Mouse (Mus musculus) adrenal gland, adult 2 months (tissue): Measurements from ENCODE around the gene Ccdc88c. TPM values are rescaled to one million over a fixed set of nuclear protein-coding genes. Genes with fewer than 3 reads are reported as not detected.

Experiments
- DNase-seq: peaks from one replicate; pipeline ENCODE4 v3.0.0; 2021
- polyA plus RNA-seq: library from polyadenylated mRNA; depleted of rRNA; stranded (reverse); fragments of >200 nt; gene quantifications from 2 replicates; pipeline ENCODE4 v1.2.3, GENCODE M21; 2012
- total RNA-seq, 2 experiments: library from RNA; stranded (reverse); gene quantifications; 2 replicates each; pipeline ENCODE4 v1.2.3; 2021

Ccdc88c gene
- total and polyA plus RNA-seq, 3 experiments: 1.3 to 2.2 (median 1.8) TPM

DNA sequence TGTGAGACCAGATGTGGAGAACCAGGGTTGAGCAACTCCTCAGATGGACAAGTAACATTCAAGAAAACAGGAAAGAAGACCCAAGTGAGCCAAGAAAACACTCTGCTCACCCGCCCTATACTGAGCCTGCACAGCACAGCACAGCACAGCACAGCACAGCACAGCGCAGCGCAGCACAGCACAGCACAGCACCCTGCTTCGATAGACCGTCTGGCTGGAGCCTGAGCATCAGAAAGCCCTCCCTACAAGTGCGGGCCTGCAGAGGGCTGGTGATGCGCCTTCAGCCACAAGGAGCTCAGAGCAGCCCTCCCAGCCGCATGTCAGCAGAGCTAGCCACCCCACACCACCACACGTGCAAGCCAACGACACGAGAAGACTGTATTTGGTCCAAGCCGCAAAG lies 61.5 kb downstream of the Ccdc88c start:
- no peak for DNase-seq

DNA sequence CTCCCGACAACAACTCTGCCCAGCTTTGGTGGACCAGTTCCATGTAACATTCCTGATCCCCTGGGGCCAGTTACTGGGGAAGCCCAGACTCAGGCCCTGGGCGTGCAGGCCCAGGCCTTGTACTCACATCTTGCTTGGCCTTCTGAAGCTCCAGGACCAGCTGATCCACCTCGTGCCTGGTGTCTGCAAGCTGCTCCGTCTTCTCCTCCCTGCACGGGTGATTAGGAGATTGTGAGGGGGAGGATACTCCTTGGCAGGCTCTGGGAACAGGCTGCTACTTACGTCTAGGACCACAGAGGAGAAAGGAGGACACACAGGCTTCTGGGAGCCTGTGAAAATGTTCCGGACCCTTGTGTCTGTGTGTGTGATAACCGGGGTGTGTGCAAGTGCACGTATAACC lies 62.6 kb downstream of the Ccdc88c start:
- no peak for DNase-seq

DNA sequence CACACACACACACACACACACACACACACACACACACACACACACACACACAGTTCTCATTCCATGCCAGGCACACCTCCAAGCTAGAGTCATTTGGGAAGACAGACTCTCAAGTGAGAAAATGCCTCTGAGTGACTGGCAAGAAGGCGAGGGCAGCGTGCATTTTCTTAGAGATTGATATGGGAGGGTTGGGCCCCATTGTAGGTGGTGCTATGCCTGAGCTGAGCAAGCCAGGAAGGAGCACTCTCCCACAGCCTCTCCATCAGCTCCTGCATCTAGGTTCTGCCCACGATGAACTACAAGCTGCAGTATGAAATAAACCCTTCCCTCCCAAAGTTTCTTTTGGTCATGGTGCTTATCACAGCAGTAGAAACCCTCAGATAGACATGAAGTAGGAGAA lies 63.6 kb downstream of the Ccdc88c start:
- DNase-seq: no peak

DNA sequence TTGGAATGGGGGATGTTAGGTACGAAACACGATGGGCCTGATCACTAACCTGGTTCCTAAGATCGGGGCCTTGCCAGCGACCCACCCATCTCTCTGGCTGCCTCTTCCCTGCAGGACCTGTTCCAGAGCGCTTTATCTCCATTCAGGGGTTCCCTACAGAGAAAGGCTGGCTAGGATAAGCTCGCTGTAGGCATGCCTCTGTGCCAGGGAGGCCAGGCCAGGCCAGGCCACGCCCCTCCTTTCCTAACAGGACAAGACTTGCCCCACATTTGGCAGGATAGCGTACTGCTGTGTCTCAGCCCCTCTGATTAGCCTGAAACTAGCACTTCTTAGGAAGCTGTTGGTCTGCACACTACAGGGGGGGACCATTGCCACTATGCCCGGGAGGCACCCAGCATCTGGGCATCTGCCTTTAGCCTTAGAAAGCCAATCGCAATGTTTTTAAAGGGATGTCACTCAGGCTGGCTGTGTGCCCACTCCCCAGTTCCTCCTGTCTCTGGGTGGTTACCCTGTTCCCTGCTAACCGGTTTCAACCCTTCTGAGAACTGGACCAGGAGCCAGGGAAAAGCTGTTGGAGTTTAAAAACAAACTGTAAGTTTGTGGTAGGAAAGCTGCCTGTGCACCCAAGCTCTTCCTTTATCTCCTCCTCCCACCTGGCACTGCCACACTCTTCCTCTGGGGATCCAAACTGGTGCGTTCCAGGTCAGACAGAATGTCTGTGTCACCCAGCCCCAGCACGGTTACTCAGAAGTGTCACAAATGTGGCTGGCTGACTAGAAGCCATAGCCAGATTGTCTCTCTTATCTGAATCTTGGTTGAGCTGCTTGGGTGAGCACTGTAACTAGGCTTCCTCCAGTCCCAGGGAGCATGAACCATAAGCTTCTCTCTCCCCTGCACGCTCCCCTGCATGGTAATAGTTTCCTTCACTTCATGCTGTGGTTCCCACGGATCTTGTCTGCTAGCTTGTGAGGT lies 69.9 kb downstream of the Ccdc88c start:
- DNase-seq: peak; percentile 62

DNA sequence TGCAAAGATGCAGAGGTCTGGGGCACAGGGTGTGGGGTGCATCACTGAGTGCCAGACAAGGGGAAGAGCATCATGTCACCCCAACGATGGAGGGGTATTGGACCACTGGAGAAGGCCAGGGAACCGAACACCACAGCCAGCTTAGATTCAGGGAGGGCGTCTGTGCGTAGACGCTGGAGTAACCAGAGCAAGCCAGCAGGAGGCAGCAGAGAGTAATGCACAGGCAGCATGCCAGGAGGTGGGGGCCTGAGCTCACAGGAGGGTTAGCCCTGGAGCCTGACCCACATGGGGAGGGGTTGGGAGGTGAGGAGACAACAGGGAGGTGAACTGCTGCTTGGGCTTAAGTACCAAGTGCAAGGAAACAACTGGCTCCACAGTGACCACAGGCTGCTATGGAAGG lies 70.8 kb downstream of the Ccdc88c start:
- DNase-seq: peak; percentile 54

DNA sequence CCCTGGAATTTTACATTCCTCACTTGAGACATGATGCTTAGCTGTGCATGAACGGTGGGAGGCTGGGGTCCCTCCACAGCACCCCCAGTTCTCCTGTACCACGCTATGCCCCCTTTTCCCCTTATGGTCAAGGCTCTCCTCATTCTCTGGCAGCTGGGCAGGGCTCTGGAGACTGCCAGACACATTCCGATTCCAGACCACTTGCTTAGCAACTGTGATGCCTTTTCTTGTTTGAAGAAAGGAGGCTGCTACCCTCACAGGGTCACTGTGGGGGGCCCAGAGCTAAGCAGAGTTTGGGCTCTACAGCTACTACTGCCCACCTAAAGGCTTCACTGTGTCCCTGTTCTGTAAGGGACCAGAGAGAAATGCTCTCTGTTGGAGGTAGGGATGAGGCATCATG lies 71.6 kb downstream of the Ccdc88c start:
- no peak for DNase-seq

DNA sequence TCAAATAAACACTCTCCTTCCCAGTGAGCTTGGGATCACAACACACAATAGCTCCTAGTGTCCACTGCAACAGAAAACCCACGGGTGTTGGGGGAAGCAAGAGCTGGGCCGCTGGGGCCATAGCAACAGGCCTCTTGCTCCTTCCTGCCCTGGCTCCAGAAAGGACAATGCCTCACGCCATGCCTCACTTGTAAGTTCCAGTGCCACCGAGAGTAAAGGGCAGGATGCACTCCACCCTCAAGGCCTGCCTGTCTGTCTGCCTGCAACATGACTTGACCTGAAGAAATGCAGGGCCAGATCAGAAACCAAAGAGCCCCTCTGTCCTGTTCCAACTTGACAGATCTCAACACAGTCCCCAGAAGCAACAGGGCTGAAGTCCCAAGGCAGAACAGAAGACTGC lies 72.0 kb downstream of the Ccdc88c start:
- DNase-seq: no peak

DNA sequence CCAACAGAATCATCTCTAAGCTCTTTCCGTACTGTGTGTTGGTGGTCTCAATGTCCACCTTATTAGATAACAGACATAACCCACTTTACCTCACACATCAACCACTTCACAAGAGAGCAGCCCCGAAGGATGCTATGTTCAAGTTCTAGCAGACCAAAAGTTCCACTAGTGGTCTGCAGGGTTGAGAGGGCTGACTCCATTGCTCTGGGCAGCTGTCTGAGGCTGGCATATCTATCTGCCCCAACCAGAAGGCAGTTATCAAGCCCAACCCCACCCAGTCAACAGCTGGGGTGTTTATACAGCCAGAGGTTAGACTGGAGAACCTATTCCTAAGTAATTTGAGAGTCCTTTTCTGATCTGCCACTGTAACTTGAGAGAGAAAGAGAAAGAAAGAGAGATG lies 72.8 kb downstream of the Ccdc88c start:
- DNase-seq: no peak

DNA sequence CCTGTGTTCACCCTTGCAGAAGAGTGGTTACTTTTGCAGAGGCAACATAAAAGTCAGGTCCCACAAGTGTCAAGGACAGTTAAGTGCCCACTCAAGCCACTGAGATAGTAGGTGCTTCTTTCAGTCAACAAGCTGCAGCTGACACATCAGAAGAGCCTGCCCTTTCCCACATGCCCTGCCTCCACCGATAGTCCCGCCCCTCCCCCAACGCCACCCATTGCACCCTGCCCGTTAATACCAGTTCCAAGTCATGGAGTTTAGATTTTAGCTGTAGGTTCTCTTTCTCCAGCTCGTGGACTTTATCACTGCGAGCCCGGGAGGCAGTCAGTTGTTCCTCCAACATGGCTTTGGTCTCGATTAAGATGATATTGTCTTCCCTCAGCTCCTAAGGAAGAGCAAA lies 74.9 kb downstream of the Ccdc88c start:
- no peak for DNase-seq

DNA sequence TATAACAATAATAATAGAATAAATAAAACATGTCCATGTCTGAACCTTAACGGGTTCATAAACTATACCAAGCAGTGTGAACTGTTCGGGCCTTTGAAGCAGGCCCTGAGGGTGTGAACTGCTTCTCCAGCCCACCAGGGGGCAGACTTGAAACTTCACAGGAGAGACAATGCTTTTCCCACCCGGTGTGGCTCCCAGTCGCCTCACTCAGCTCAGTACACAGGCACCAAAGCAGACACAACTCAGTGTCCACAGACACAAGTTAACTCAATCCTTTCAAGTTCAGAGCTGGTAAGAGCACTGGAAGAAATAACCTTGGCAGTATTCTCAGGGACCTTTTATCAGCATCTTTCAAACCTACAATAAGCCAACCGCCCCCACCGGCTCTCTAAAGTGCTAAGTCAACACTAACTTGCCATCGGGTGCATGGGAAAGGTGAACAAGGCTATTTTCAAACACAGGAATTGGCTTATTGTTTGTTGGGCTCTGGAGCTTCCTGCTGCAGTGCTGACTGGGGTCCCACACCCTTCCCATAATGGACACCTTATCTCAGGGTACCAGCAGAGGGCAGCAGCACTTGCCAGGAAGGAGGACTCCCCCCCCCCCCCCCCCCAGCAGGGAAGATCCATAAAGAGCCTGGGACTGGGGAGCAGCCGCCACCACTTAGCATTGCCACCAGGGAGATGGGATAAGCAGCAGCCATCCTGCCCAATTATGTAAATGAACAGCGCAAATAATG lies 76.5 kb downstream of the Ccdc88c start:
- peak; percentile 70 for DNase-seq

DNA sequence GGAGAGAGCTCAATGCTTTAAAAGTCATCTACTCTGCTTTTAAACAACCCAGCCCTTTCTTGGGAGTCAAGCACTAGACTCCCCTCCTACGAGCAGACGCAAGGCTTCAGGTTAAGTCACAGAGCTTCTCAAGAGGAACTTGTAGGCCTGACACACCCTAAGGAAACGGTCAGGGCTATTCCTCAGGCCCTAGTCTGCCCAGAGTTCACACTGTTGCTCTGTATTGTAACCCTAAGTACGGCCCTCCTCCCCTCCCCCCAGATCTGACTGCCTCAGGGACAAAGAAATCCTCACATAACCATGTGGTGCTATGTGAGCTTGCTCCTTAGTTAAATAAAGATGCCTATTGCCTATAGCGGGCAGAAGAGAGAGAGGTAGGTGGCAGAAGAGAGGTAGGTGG lies 79.7 kb downstream of the Ccdc88c start:
- DNase-seq: no peak

DNA sequence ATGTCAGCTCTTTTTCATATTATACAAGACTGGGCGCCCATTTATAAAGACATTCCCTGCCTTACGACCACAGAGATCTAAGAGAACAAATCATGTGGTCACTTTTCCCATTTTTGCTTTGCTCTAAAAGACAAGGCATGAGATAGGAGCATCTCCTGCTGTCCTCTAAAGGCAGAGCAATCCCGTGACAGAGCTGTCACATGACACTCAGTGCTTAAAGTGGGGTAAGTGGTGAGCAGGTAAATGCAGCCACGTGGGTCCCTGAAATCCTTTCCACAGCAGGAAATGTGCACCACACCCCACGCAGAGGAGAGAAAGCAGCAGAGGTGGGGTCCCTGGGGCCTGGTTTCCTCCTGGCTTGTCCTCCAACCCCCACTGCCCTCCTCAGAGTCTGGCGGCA lies 80.8 kb downstream of the Ccdc88c start:
- no peak for DNase-seq

DNA sequence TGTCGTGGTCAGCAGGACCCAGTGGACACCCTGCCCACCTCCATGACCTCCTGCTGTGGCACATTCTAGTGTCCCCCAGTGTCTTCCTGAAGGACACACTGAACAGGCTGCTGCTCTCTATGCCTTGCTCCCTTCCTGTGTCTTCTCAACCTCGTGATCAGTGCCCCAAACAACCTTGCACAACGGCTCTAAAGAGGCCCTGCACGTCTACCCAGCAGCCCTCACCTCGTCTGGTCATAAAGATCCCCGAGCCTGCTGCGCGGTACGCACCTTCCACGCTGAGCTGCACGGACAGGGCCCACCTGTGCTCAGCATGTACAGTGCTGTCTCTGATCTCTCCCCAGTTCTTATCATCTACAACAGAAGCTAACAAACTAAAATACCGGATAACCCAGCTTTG lies 82.9 kb downstream of the Ccdc88c start:
- no peak for DNase-seq

DNA sequence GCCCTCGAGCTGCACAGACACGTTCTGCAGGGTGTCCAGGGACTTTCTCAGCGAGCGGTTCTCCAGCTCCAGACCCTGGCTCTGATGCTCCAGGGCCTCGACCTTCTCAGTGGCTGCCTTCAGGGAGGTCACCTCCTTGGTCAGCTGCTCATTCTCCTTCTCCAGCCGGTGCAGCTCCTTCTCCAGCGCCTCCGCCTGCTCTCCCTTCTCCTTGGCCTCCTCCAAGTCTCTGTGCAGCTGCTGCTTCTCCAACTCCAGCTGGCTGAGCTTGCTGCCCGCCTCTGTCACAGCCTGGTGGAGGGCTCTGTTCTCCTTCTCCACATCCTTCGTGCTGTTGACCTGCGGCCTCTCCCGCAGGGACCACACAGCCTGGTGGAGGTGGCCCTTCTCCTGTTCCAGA lies 83.4 kb downstream of the Ccdc88c start:
- DNase-seq: no peak

DNA sequence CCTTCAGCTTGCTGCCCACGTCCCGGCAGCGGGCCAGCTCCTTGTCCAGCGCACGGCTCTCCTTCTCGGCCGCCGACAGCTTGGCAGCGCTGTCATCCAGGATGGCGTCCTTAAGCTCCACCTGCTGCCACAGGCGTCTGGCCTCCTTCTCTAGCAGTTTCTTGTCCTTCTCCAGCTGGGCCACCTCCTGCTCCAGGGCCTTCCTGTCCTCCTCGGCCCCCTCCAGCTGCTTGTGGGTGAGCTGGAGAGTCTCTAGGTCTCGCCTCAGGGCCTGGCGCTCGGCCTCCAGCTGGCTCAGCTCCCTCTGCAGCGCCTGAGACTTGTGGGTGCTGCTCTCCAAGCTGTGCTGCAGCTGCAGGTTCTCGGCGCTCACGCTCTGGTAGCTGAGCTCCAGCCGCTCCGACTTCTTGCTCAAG lies 83.9 kb downstream of the Ccdc88c start:
- DNase-seq: no peak

DNA sequence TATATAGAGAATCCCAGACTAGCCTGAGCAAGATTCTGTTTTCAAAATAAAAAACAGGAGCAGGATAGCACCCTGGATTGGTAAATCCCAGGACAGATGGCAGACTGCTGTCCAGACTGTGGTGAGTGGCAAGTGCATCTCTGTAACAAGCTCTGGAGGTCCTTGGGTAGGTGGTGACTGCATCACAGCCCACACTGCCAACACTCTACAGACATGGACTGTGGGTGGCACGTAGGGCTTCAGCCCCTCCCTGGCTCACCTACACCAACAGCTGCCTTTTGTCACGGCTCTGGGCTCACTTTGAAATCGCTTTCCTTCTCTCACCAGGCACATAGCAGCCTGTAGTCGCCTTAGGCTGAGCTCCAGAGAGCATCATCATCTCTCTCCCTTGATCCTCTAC lies 85.7 kb downstream of the Ccdc88c start:
- DNase-seq: no peak

DNA sequence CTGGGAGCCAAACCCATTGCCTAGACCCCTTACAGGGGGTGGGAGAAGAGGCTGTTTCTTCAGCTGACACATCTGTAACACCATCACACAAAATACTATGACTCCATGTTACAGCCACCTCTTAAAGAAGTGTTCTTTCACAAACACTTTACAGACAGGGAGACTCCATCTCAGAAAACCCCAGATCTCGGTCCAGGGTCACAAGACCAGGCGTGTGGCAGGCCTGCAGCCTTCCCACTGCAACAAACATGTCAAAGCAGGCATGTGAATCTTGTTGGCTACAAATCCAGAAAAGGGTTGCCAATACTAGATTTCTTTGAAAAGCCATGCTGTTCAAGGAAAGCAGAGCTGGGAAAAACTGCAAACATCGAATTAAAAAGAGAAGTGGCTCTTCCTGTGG lies 87.5 kb downstream of the Ccdc88c start:
- no peak for DNase-seq

DNA sequence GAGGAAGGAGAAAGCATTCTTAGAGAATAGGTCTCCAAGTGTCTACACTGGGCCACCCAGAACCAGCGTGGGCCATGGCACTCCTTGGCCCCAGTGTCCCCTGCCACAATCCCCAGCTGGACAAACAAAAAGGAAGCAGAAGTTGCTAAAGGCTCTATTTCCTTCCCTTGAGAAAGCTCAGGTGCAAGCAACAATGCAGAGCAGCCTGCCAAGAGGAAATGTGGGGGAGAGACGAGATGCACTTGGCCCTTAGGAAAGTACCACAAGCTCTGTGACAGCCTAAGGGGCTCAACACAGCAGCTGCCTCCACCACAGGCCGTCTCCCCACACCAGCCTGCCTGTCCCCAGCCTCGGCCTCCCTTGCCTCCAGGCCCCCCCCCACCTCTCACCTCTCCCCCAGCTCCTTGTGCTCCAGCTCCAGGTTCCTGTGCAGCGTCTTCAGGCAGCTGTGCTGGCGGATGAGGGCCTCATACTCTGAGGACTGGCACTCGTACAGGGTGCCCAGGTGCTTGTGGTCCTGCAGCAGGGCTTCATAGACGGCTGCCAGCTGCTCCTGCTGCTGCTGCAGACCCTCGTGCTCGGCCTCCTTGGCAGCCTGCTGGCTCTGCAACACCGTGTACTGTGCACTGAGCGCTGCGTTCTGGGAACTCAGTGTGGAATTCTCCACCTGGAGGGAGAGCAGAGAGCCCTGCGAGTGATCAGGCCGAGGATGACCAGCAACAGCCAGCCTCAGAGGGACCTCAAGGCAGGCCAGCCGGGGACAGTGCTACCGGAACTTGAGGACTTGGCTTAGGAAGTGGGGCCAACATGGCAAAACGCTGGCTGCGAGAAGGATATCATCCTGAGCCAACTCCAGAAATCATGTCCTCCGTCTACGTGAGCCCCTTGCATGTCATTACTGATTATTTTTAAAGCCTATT lies 91.2 kb downstream of the Ccdc88c start:
- peak; percentile 35 for DNase-seq

DNA sequence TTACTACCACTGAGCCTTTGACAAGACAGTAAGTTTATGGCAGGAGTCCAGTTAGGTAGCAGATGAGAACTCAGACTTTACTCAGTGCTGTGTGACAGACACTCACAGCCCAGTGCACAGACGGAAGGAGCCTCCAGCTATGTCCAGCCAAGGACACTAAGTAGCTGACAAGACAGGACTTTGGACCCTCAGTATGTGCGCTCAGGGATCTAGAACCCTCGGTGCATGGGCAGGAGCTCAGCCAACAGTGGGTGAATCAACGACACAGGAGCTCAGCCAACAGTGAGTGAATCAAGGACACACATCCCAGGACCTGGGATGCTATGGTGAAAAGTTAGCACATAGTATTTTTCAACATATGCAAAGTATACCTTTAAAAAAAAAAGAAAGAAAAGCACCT lies 92.1 kb downstream of the Ccdc88c start:
- DNase-seq: peak; percentile 32

DNA sequence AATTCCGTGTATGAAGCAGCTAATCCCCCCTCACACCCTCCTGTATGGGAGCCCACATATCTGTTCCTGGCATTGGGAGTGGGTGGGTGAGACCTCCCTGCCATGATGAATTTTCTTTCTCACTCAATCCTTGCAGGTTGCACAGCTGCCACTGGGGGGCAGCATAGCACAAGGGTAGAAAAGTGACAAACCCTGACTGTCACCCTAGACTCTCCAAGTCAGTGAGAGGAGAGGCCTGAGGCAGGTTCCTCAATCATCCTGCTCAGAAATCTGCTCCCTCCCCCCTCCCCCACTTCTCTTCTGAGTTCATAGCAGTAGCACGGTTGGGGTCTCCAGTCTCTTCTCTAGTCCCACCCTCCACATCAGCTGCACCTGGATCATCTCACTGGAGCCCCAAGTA lies 92.7 kb downstream of the Ccdc88c start:
- peak; percentile 70 for DNase-seq

DNA sequence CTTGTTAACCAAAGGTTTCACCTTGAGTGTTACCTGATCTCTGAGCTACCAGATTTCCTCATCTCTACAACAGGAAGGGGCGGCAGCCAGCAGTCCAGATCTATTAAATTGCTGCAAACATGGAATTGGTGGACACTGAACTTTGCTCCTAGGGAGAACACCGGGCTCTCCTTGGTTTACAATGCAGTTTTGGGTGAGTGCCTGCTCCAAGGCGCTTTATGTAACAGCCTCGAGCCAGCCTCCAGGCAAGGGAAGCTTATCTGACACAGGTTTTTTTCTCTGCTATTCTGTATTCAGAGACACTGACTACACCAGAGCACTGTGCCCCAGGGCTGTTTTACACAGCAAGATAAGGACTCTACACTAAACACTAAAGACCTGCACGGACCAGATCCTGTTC lies 94.1 kb downstream of the Ccdc88c start:
- DNase-seq: no peak

DNA sequence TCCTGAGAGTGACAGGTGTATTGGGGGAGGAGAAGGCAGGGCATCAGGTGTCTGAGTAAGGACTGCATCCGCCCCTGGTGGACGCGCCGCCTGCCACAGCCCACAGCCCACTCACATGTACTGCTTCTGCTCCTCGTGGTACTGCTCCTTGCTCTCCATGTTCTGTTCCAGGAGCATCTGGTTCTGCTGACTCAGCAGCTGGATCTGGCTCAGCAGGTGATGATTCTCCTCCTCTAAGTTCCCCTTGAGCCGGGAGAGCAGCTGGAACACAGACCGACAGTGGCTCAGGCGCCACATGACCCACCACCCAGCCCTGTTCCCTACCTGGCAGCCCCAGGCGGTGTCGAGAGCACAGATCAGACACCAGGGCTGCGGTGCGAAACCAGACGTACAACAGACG lies 97.2 kb downstream of the Ccdc88c start:
- no peak for DNase-seq
